ENCODE assay signal across 27 mouse cellular contexts in the genomic region with DNA sequence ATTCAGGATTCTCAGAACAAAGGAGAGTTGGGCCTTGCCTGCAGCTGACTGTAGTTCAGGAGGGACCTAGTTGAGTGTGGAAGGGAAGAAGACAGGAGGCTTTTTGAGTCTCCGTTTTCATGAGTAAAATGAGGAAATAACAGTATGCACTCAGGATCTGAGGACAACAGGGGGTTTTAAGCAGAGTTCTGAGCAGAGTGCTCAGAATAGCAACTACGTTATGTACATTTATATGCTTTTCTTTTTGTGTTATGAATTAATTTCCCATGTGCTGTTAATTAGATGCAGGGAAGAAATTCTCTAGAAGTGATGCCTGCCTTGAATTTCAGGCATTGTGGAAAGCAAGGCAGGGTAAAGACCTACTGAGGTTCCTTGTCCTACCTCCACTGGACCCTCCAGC.
"Had no signal": no experiment of that assay in that cellular context is flagged by ENCODE, and none has a peak within 500 bp of the region (broad histone marks: within the 10 kb centered on the region; RNA-seq: fewer than 3 reads in every experiment).

No protein-coding gene starts in this region.

- ATAC-seq: hindbrain, postnatal 0 days; intestine, embryonic 16.5 days; liver, embryonic 12.5 days had no signal

- H3K9me3 ChIP-seq: heart, embryonic 13.5 days; heart, embryonic 15.5 days; hindbrain, embryonic 13.5 days; hindbrain, embryonic 15.5 days; kidney, embryonic 15.5 days; limb, embryonic 13.5 days; limb, embryonic 15.5 days; liver, embryonic 12.5 days had no signal

- H3K4me1 ChIP-seq: heart, embryonic 13.5 days; heart, embryonic 15.5 days; hindbrain, embryonic 13.5 days; hindbrain, embryonic 15.5 days; kidney, embryonic 15.5 days; limb, embryonic 15.5 days; liver, embryonic 12.5 days had no signal

- H3K27me3 ChIP-seq: heart, embryonic 13.5 days; heart, embryonic 15.5 days; hindbrain, embryonic 13.5 days; hindbrain, embryonic 15.5 days; kidney, embryonic 15.5 days; limb, embryonic 13.5 days; limb, embryonic 15.5 days; liver, embryonic 12.5 days had no signal

- DNase-seq: gastrocnemius, postnatal 14 days; gastrocnemius, postnatal 36 days; heart, adult 11 months; heart, adult 2 months; heart, postnatal 14 days; heart, postnatal 36 days; kidney, adult 11 months; kidney, adult 2 months; kidney, adult 9 months; kidney, postnatal 14 days; kidney, postnatal 36 days; layer of hippocampus, adult 9-11 months; layer of hippocampus, postnatal 36 days; left cerebral cortex, postnatal 4 days had no signal

- H3K4me2 ChIP-seq: heart, embryonic 11.5 days; heart, embryonic 13.5 days; heart, embryonic 15.5 days; hindbrain, embryonic 13.5 days; hindbrain, embryonic 15.5 days; kidney, embryonic 15.5 days; limb, embryonic 13.5 days; limb, embryonic 15.5 days; liver, embryonic 12.5 days had no signal

- H3K36me3 ChIP-seq: heart, embryonic 13.5 days; heart, embryonic 15.5 days; hindbrain, embryonic 13.5 days; hindbrain, embryonic 15.5 days; kidney, embryonic 15.5 days; limb, embryonic 13.5 days; limb, embryonic 15.5 days; liver, embryonic 12.5 days had no signal

- H3K9ac ChIP-seq: heart, embryonic 13.5 days; heart, embryonic 15.5 days; hindbrain, embryonic 13.5 days; hindbrain, embryonic 15.5 days; kidney, embryonic 15.5 days; limb, embryonic 13.5 days; limb, embryonic 15.5 days; liver, embryonic 12.5 days; liver, embryonic 14.5 days had no signal

- H3K4me3 ChIP-seq: heart, adult 2 months; heart, embryonic 13.5 days; heart, embryonic 15.5 days; hindbrain, embryonic 13.5 days; hindbrain, embryonic 15.5 days; kidney, embryonic 15.5 days; limb, embryonic 13.5 days; limb, embryonic 15.5 days; liver, embryonic 12.5 days had no signal

- H3K27ac ChIP-seq: heart, adult 2 months; heart, embryonic 13.5 days; heart, embryonic 15.5 days; hindbrain, embryonic 13.5 days; hindbrain, embryonic 15.5 days; hindbrain, postnatal 0 days; kidney, embryonic 15.5 days; kidney, postnatal 0 days; limb, embryonic 13.5 days; limb, embryonic 15.5 days; liver, embryonic 12.5 days; liver, embryonic 14.5 days had no signal
